Mouse (Mus musculus): ENCODE results near the gene Fam135a. TPM values are rescaled to one million over a fixed set of nuclear protein-coding genes. Genes with fewer than 3 reads are reported as not detected.

Gene Fam135a
- polyA plus RNA-seq (2012; rRNA removed): 28.7 and 55.1 TPM in 2 replicates

GRCm38 (mm10) chr1:24099926-24100869 lies at the start of gene Fam135a:
Gene Fam135a, minus strand, starts transcription at chr1:24100341.

GRCm38 (mm10) chr1:24005070-24005804 lies 94.9 kb downstream of the Fam135a start, which contains the start of gene Sdhaf4:
Gene Sdhaf4, minus strand, starts transcription at chr1:24005656.

Other genes starting within 250 kb of the Fam135a start
- 56.9 and 81.4 TPM in 2 replicates for gene Smap1, start 178.0 kb downstream of the Fam135a start, polyA plus RNA-seq (2012; rRNA removed)
- 40.9 and 47.3 TPM in 2 replicates for gene Sdhaf4, start 94.7 kb downstream of the Fam135a start, polyA plus RNA-seq (2012; rRNA removed)
- gene Col9a1, start 77.3 kb upstream of the Fam135a start, polyA plus RNA-seq (2012; rRNA removed): 15.7 and 37.3 TPM in 2 replicates